Mouse (Mus musculus) urinary bladder, adult 2 months (tissue): ENCODE data around the gene Camk1g. TPM values are rescaled to one million over a fixed set of nuclear protein-coding genes. Genes with fewer than 3 reads are reported as not detected.

ENCODE experiments used
- DNase-seq: peaks from one replicate; pipeline ENCODE4 v3.0.0; 2022; ENCODE audit warnings: low spot score
- polyA plus RNA-seq: library from polyadenylated mRNA; depleted of rRNA; stranded (reverse); fragments of >200 nt; gene quantifications from 2 replicates; pipeline ENCODE4 v1.2.3, GENCODE M21; 2012; rRNA removed

Gene Camk1g
- polyA plus RNA-seq, 1 experiment = 0.48 TPM

GRCm38 (mm10) chr1:193305386-193305785 lies 64.7 kb downstream of the Camk1g start:
- DNase-seq = no peak

- DNase-seq = no peak
Observed at GRCm38 (mm10) chr1:193303096-193303495, 67.0 kb downstream of the Camk1g start.

- no peak for DNase-seq
Observed at GRCm38 (mm10) chr1:193302093-193302405, 68.0 kb downstream of the Camk1g start.

- peak; percentile 51 for DNase-seq
Observed at GRCm38 (mm10) chr1:193301216-193302092, 68.6 kb downstream of the Camk1g start.

GRCm38 (mm10) chr1:193299995-193300394 lies 70.1 kb downstream of the Camk1g start:
- DNase-seq = no peak

- no peak for DNase-seq
Observed at GRCm38 (mm10) chr1:193298141-193298765, 71.8 kb downstream of the Camk1g start.

Other genes starting within 250 kb of the Camk1g start
- gene Diexf, start 240.0 kb downstream of the Camk1g start, polyA plus RNA-seq = 13.0 and 16.4 TPM in 2 replicates
- gene Irf6, start 217.2 kb downstream of the Camk1g start, polyA plus RNA-seq = 24.9 and 27.8 TPM in 2 replicates
- 9.8 and 13.3 TPM in 2 replicates for gene A130010J15Rik, start 202.3 kb downstream of the Camk1g start, polyA plus RNA-seq
- 2.2 and 2.9 TPM in 2 replicates for gene Traf3ip3, start 168.6 kb downstream of the Camk1g start, polyA plus RNA-seq
- 22.3 and 26.3 TPM in 2 replicates for gene Lamb3, start 162.6 kb downstream of the Camk1g start, polyA plus RNA-seq
- gene Hsd11b1, start 106.2 kb downstream of the Camk1g start, polyA plus RNA-seq = 68.7 and 71.3 TPM in 2 replicates
- 86.5 and 115 TPM in 2 replicates for gene G0s2, start 97.1 kb downstream of the Camk1g start, polyA plus RNA-seq